Mouse (Mus musculus) testis, adult 2 months (tissue): ENCODE data around the gene Ppp1r3d.

ENCODE experiments used
- CTCF ChIP-seq: fragments of 200-500 bp; IDR thresholded peaks from 2 replicates; pipeline ENCODE4 v1.5.1; 2012; ENCODE audit warnings: low read depth, mild to moderate bottlenecking, inconsistent platforms, low read length, moderate library complexity; ENCODE audit not compliant: control insufficient read depth, insufficient read depth, insufficient replicate concordance
- POLR2A ChIP-seq: fragments of 200-500 bp; IDR thresholded peaks from 2 replicates; pipeline ENCODE4 v1.6.1; 2012; ENCODE audit warnings: low read depth, mild to moderate bottlenecking, inconsistent platforms, low read length, moderate library complexity; ENCODE audit not compliant: control insufficient read depth

GRCm38 (mm10) chr2:178460353-178460752 lies 46.1 kb upstream of the Ppp1r3d start:
- TF ChIP-seq CTCF (no peak), POLR2A (no peak)
